Mouse (Mus musculus): Measurements from ENCODE around the gene Cfap126.
"Not testable (repeated sequence)": the region's sequence is repeated elsewhere in the genome, so short reads cannot be mapped to it uniquely, and the experiment has no call there.

DNA sequence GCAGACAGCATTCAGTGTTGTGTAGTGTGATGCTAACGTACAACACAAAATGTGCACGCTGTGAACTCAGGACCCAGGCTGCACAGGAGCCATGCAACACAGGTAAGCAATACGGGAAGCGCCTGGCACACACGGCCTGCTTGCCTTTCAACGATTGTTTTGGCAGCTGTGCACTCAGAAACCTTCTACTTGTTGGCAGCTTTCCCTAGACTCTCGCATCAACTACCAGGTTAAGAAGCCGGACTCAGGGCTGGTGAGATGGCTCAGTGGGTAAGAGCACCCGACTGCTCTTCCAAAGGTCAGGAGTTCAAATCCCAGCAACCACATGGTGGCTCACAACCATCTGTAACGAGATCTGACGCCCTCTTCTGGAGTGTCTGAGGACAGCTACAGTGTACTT is 29.3 kb downstream of the Cfap126 start:
- not testable (repeated sequence) for TF ChIP-seq POLR2A (IDR thresholded peaks at IDR 0.05; ENCODE audit: control insufficient read depth, extremely low read depth, insufficient read depth, low read length, poor library complexity); CTCF (IDR thresholded peaks at IDR 0.05; ENCODE audit: borderline replicate concordance, control insufficient read depth, extremely low read depth, insufficient read depth, low read length, poor library complexity)
